Mouse (Mus musculus): ENCODE data around the gene Arhgef26. TPM values are rescaled to one million over a fixed set of nuclear protein-coding genes. Genes with fewer than 3 reads are reported as not detected.
A peak's percentile ranks its signal among the peaks of the same experiment; 100 is the strongest.

Arhgef26 gene
- polyA plus RNA-seq, 1 experiment from 2014 or later = 13.0 TPM

- WGBS = 80% methylated on average over 4 of the region's 4 CpGs
Measured at GRCm38 (mm10) chr3:62499327-62499726, 161.2 kb downstream of the Arhgef26 start.

GRCm38 (mm10) chr3:62505166-62505900 is 167.2 kb downstream of the Arhgef26 start:
- no peak for ATAC-seq

More at GRCm38 (mm10) chr3:62499327-62499726, 161.2 kb downstream of the Arhgef26 start:
- Histone ChIP-seq H3K9me3 (ENCODE audit: control insufficient read depth) (no peaks in the 10 kb centered on the region), H3K9ac (ENCODE audit: low read depth, low read length) (no peak overlapping the region), H3K27ac (ENCODE audit: low read depth, low read length) (no peak overlapping the region), H3K4me1 (replicated peaks; ENCODE audit: control insufficient read depth, insufficient read depth, low read length) (no peaks in the 10 kb centered on the region), H3K4me2 (replicated peaks; ENCODE audit: low read depth) (no peak overlapping the region), H3K36me3 (ENCODE audit: control insufficient read depth, insufficient read depth) (peaks cover 43% of the 10 kb centered on the region), H3K27me3 (replicated peaks; ENCODE audit: control insufficient read depth, insufficient read depth, low read length) (no peaks in the 10 kb centered on the region), H3K4me3 (ENCODE audit: low read depth, low read length) (no peak overlapping the region)
- no peak for TF ChIP-seq CTCF (IDR thresholded peaks at IDR 0.05; ENCODE audit: low read depth)
- ATAC-seq = no peak

GRCm38 (mm10) chr3:62506488-62507205 is 168.5 kb downstream of the Arhgef26 start, which contains the start of gene Dhx36:
Gene Dhx36 (minus strand): TSS chr3:62507004.
- under 1% methylated on average over 66 of the region's 66 CpGs for WGBS
- peak within 1 kb of the TSS; percentile 69 for H3K4me2 ChIP-seq (replicated peaks; ENCODE audit: low read depth)
- ATAC-seq = peak; percentile 97
- H3K4me3 ChIP-seq (ENCODE audit: low read depth, low read length) = peak within 1 kb of the TSS; percentile 98
- H3K36me3 ChIP-seq (ENCODE audit: control insufficient read depth, insufficient read depth) = peaks cover 3% of the 10 kb centered on the region; the same call in 1 of the 2 replicates
- H3K4me1 ChIP-seq (replicated peaks; ENCODE audit: control insufficient read depth, insufficient read depth, low read length) = peaks cover 8% of the 10 kb centered on the region
- H3K9me3 ChIP-seq (ENCODE audit: control insufficient read depth) = no peaks in the 10 kb centered on the region
- peak within 1 kb of the TSS; percentile 81 for H3K9ac ChIP-seq (ENCODE audit: low read depth, low read length)
- no peaks in the 10 kb centered on the region for H3K27me3 ChIP-seq (replicated peaks; ENCODE audit: control insufficient read depth, insufficient read depth, low read length)
- peak within 1 kb of the TSS; percentile 87 for H3K27ac ChIP-seq (ENCODE audit: low read depth, low read length)
- peak; percentile 11; the same call in 1 of the 2 replicates for TF ChIP-seq CTCF (IDR thresholded peaks at IDR 0.05; ENCODE audit: low read depth)

More at GRCm38 (mm10) chr3:62505166-62505900, 167.2 kb downstream of the Arhgef26 start:
- Histone ChIP-seq H3K4me3 (ENCODE audit: low read depth, low read length) (peak overlapping the region; percentile 98), H3K27me3 (replicated peaks; ENCODE audit: control insufficient read depth, insufficient read depth, low read length) (no peaks in the 10 kb centered on the region), H3K9ac (ENCODE audit: low read depth, low read length) (no peak overlapping the region), H3K4me1 (replicated peaks; ENCODE audit: control insufficient read depth, insufficient read depth, low read length) (peaks cover 8% of the 10 kb centered on the region), H3K9me3 (ENCODE audit: control insufficient read depth) (no peaks in the 10 kb centered on the region), H3K36me3 (ENCODE audit: control insufficient read depth, insufficient read depth) (peaks cover 11% of the 10 kb centered on the region), H3K4me2 (replicated peaks; ENCODE audit: low read depth) (peak overlapping the region; percentile 69), H3K27ac (ENCODE audit: low read depth, low read length) (no peak overlapping the region)
- 42% methylated on average over 5 of the region's 5 CpGs for WGBS
- no peak for TF ChIP-seq CTCF (IDR thresholded peaks at IDR 0.05; ENCODE audit: low read depth)

GRCm38 (mm10) chr3:62507206-62507647 is 169.1 kb downstream of the Arhgef26 start:
- H3K4me2 ChIP-seq (replicated peaks; ENCODE audit: low read depth) = peak overlapping the region; percentile 69
- no peaks in the 10 kb centered on the region for H3K36me3 ChIP-seq (ENCODE audit: control insufficient read depth, insufficient read depth)
- no peaks in the 10 kb centered on the region for H3K27me3 ChIP-seq (replicated peaks; ENCODE audit: control insufficient read depth, insufficient read depth, low read length)
- no peaks in the 10 kb centered on the region for H3K9me3 ChIP-seq (ENCODE audit: control insufficient read depth)
- 43% methylated on average over 5 of the region's 5 CpGs for WGBS
- H3K27ac ChIP-seq (ENCODE audit: low read depth, low read length) = peak overlapping the region; percentile 87; the same call in 1 of the 2 replicates
- TF ChIP-seq CTCF (IDR thresholded peaks at IDR 0.05; ENCODE audit: low read depth) = no peak
- peak; percentile 7; the same call in 1 of the 2 replicates for ATAC-seq
- H3K4me1 ChIP-seq (replicated peaks; ENCODE audit: control insufficient read depth, insufficient read depth, low read length) = peaks cover 8% of the 10 kb centered on the region
- H3K9ac ChIP-seq (ENCODE audit: low read depth, low read length) = no peak overlapping the region
- peak overlapping the region; percentile 98 for H3K4me3 ChIP-seq (ENCODE audit: low read depth, low read length)

Other genes with a start within 250 kb of the Arhgef26 start
- 15.6 and 17.2 TPM in 2 replicates for gene Dhx36, start 168.7 kb downstream of the Arhgef26 start, polyA plus RNA-seq (2015; fragmentation: Nextera tagmentation; extraction: Ambion mirVana)

Data from intestine, postnatal 0 days (tissue).